In the genomic region with DNA sequence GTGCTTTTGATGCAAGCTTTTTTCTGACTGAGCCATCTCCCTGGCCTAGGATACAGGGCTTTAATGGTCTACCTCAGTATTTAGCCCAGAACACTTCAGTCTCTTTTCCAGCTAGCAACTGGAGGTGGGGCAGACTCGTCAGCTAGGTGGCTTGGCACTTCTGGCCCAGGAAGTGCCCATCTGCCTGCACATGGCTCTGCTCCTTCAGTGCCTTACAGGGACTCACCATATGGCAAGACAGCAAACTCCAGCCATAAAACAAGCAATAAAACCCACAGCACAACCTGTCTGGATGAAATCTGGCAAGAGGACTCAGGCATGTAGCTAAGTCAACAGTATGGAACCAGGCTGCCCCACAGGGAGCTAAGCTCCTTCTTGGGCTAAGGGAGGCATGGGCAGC, we compare ENCODE assay signal across 22 mouse cellular contexts. TPM values are rescaled to one million over a fixed set of nuclear protein-coding genes. Genes with fewer than 3 reads are reported as not detected.
DNase-seq lines count a peak whose midpoint lies in the region; ATAC-seq lines count a peak whose summit lies in the region.
"Had no signal": no experiment of that assay in that cellular context is flagged by ENCODE, and none has a peak within 500 bp of the region (broad histone marks: within the 10 kb centered on the region; RNA-seq: fewer than 3 reads in every experiment).

No protein-coding gene starts in this region.

- intact Hi-C loops in left cerebral cortex, postnatal 36 days (cut with DNase I), result loop anchor here (5.0 kb wide), 1 partner anchor 165 kb away; a partner anchor contains a TSS
- intact Hi-C loops in left cerebral cortex, postnatal 10 days (cut with DNase I), result no loop called here

- ATAC-seq in granulocyte monocyte progenitor cell, adult 5-6 weeks (replicated peaks; ENCODE audit: poor library complexity, severe bottlenecking), result no peak
- ATAC-seq: activated CD4-positive, CD25-positive, alpha-beta regulatory T cell, adult 4 months; CD4-positive, CD25-positive, alpha-beta regulatory T cell, adult 4 months; intestine, embryonic 15.5 days; liver, postnatal 0 days; midbrain, embryonic 13.5 days had no signal

- peak; percentile 20 for DNase-seq in cerebellum, adult 11 months
- DNase-seq in cerebellum, adult 8-10 months, result no peak
- DNase-seq in left cerebral cortex, postnatal 36 days (ENCODE audit: low spot score in 2 of 2), result peak; percentile 28 to 52
- no peak for DNase-seq in left cerebral cortex, postnatal 10 days (ENCODE audit: extremely low spot score in 1 of 2, low spot score in 2 of 2)
- DNase-seq in cerebellum, adult 18-20 months, result peak; percentile 21 to 30
- DNase-seq in cerebellum, postnatal 36 days, result peak; percentile 24 to 31
- no peak for DNase-seq in adrenal gland, postnatal 36 days
- DNase-seq: adrenal gland, postnatal 14 days; gastrocnemius, postnatal 14 days; heart, postnatal 4 days; liver, postnatal 0 days; lung, postnatal 10 days; spleen, adult 18-20 months; thymus, postnatal 36 days had no signal

RNA-seq across cellular contexts. Expression of a gene that starts 57.9 kb away (rescaled TPM):
- under 1 TPM in 1 of 2 experiments, not detected in 1; 0.15 TPM for total RNA-seq in left cerebral cortex, postnatal 36 days (2021)
- total RNA-seq in left cerebral cortex, postnatal 10 days (2021), result under 1 TPM in 1 of 2 experiments, not detected in 1; 0.12 TPM
- total RNA-seq in adrenal gland, postnatal 36 days (2021), result under 1 TPM; 0.07 to 0.10 TPM
- total RNA-seq in granulocyte monocyte progenitor cell, adult 5-6 weeks (2014; fragmentation: Nextera tagmentation), result not detected in 2 replicates
- not detected in 2 replicates for total RNA-seq in granulocyte monocyte progenitor cell, adult 5-6 weeks (2017)
- total RNA-seq: adrenal gland, postnatal 14 days; ES-E14; liver, adult 2 months; megakaryocyte progenitor cell, adult 5-6 weeks had no signal

Comparison
In these comparisons a context has a peak if more than half of its experiments do, and no peak if none do; other contexts are left out.
1. DNase-seq: peak in cerebellum, adult 11 months (single experiment), left cerebral cortex, postnatal 36 days (2 of 2), cerebellum, adult 18-20 months (2 of 2) and cerebellum, postnatal 36 days (2 of 2); none in cerebellum, adult 8-10 months (single experiment), left cerebral cortex, postnatal 10 days (0 of 2) and adrenal gland, postnatal 36 days (0 of 2).